Mouse (Mus musculus) gonadal fat pad, adult 2 months (tissue): Measurements from ENCODE around the gene Bcl10. TPM values are rescaled to one million over a fixed set of nuclear protein-coding genes. Genes with fewer than 3 reads are reported as not detected.
"Not testable (repeated sequence)": the region's sequence is repeated elsewhere in the genome, so short reads cannot be mapped to it uniquely, and the experiment has no call there.

Experiments used
- DNase-seq: peaks from one replicate; pipeline ENCODE4 v3.0.0-alpha.2; 2012; ENCODE audit warnings: low read depth
- polyA plus RNA-seq: library from polyadenylated mRNA; depleted of rRNA; stranded (reverse); fragments of >200 nt; gene quantifications from 2 replicates; pipeline ENCODE4 v1.2.3, GENCODE M21; 2012

Gene Bcl10
- polyA plus RNA-seq, 1 experiment: 11.7 TPM

- DNase-seq: no peak
These were observed 9.3 kb upstream of the Bcl10 start for GRCm38 (mm10) chr3:145913263-145913662.

- not testable (repeated sequence) for DNase-seq
These were observed 8.7 kb upstream of the Bcl10 start for GRCm38 (mm10) chr3:145913942-145914341.

- DNase-seq: no peak
These were observed 6.2 kb upstream of the Bcl10 start for GRCm38 (mm10) chr3:145916374-145916773.

- DNase-seq: no peak
These were observed 5.8 kb upstream of the Bcl10 start for GRCm38 (mm10) chr3:145916826-145917225.

- no peak for DNase-seq
These were observed 367 bp downstream of the Bcl10 start for GRCm38 (mm10) chr3:145922971-145923370.

- peak; percentile 81 for DNase-seq
These were observed 1.4 kb downstream of the Bcl10 start for GRCm38 (mm10) chr3:145923874-145924577.

- no peak for DNase-seq
These were observed 2.2 kb downstream of the Bcl10 start for GRCm38 (mm10) chr3:145924649-145925337.

- no peak for DNase-seq
These were observed 2.9 kb downstream of the Bcl10 start for GRCm38 (mm10) chr3:145925506-145925905.

- DNase-seq: no peak
These were observed 7.2 kb downstream of the Bcl10 start for GRCm38 (mm10) chr3:145929525-145930400.

GRCm38 (mm10) chr3:145933845-145934244, 11.2 kb downstream of the Bcl10 start:
- no peak for DNase-seq

- DNase-seq: no peak
These were observed 15.2 kb downstream of the Bcl10 start, which contains the start of gene 2410004B18Rik for GRCm38 (mm10) chr3:145937505-145938404. 2410004B18Rik (plus strand) TSS chr3:145938014.

GRCm38 (mm10) chr3:145938405-145939349, 16.1 kb downstream of the Bcl10 start:
- DNase-seq: no peak

GRCm38 (mm10) chr3:145939402-145939801, 16.8 kb downstream of the Bcl10 start:
- DNase-seq: no peak

- no peak for DNase-seq
These were observed 17.4 kb downstream of the Bcl10 start for GRCm38 (mm10) chr3:145939971-145940370.

GRCm38 (mm10) chr3:145941971-145942370, 19.4 kb downstream of the Bcl10 start:
- DNase-seq: no peak

- DNase-seq: no peak
These were observed 21.7 kb downstream of the Bcl10 start for GRCm38 (mm10) chr3:145944348-145944747.

GRCm38 (mm10) chr3:145945904-145946303, 23.3 kb downstream of the Bcl10 start:
- DNase-seq: no peak

- DNase-seq: no peak
These were observed 24.1 kb downstream of the Bcl10 start for GRCm38 (mm10) chr3:145946654-145947053.

GRCm38 (mm10) chr3:145947539-145948204, 25.1 kb downstream of the Bcl10 start:
- no peak for DNase-seq
